Mouse (Mus musculus): Measurements from ENCODE around the gene Gm17334.

The Gm17334 gene

DNA sequence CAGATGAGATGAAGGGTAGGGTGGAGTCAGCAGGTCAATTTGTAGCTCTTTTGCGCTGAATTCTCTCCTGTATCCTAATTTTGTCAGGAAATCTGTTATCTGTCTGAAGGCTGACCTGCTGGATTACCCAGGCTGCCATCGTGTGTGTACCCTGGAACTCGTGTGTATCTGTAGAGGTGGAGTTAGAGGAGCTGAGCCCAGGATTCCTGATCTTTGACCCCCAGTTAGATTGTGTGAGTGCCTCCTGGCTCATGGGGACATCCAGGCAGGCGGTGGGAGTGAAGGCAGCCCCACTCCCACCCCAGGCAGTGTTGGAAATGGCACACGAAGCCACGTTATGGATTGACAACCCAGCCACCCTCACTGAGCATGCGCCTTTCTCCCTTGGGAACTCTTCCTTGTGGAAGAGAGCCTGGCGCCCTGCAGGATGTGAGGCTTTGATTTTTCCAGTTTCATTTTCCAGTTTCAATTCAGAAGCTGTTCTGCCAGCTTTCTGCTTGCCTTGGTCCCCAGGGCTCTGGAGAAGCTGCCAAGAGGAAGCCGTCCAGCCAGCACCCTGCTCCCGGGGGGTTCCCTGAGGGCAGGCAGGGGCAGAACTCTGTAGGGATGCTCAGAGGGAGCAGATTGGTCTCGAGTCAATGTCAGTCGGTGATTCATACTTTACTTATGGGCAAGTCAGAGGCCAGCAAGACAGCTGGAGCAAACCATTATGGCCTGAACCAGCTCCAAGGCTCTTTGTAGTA lies 23.6 kb upstream of the Gm17334 start:
- peak in 1 of 2 experiments; percentile 29 for DNase-seq (ENCODE audit: low spot score in 2 of 2)

GRCm38 (mm10) chr11:53795813-53796212 lies 22.8 kb upstream of the Gm17334 start:
- no peak for DNase-seq (ENCODE audit: low spot score in 2 of 2)

- DNase-seq (ENCODE audit: low spot score in 2 of 2): no peak
Observed at GRCm38 (mm10) chr11:53794671-53795557, 21.9 kb upstream of the Gm17334 start.

DNA sequence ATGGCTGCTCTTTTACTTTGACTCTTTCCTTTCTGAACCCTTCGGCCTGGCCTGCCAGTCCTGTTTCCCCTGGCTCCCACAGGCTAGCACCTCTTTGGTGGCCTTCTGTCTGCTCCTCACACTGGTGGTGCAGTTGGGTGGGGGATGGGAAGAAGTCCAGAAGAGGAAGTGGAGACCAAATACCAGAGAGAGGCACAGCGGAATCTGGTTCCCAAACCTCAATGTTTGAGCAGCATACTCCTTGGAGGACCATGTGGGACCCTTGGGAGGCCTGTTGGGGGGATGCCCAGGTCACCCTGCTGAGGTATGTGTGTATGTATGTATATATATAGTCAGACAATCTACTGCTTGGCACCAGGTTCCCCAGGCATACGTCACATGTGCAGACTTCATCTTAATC lies 21.0 kb upstream of the Gm17334 start:
- no peak for DNase-seq (ENCODE audit: low spot score in 2 of 2)

GRCm38 (mm10) chr11:53792986-53793385 lies 20.0 kb upstream of the Gm17334 start:
- no peak for DNase-seq (ENCODE audit: low spot score in 2 of 2)

DNA sequence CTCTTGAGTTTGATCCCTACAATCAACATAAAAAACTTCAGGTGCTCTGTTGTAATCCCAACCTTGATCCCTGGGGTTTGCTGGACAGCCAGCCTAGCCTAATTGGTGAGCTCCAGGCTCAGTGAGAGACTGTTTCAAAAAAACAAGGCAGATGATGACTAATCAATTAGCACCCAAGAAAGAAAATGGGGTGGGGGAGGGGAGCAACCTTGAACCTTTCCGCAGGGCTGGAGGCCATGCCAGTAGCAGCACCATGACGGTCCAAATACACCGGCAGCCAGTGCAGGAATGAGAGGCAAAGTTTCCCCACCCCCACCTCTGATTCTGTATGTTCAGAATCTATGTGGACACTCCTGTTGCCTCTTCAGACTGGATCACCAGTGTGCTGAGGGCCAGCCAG lies 16.3 kb upstream of the Gm17334 start:
- no peak for DNase-seq (ENCODE audit: low spot score in 2 of 2)

DNA sequence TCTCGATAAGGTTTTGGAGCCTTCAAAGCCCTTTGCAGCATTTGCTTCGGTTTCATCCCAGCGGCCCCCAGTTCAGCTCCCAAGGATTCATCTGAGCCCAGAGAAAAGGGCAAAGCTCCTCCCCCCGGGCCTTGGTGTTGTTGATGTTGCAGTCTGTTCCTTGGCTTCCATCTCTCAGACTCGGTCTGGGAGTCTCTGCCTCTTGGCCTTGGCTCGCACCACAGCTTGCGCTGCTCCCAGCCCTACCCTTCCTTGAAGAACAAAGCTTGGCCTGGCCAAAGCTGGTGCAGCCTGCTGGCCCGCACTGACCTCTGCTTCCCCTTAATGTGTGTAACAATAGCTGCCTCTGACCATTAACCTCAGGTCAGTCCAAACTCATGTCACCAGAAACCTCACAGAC lies 15.2 kb upstream of the Gm17334 start:
- no peak for DNase-seq (ENCODE audit: low spot score in 2 of 2)

GRCm38 (mm10) chr11:53786058-53787031 lies 13.4 kb upstream of the Gm17334 start:
- DNase-seq (ENCODE audit: low spot score in 2 of 2): no peak

- DNase-seq (ENCODE audit: low spot score in 2 of 2): no peak
Observed at GRCm38 (mm10) chr11:53785311-53785936, 12.4 kb upstream of the Gm17334 start.

DNA sequence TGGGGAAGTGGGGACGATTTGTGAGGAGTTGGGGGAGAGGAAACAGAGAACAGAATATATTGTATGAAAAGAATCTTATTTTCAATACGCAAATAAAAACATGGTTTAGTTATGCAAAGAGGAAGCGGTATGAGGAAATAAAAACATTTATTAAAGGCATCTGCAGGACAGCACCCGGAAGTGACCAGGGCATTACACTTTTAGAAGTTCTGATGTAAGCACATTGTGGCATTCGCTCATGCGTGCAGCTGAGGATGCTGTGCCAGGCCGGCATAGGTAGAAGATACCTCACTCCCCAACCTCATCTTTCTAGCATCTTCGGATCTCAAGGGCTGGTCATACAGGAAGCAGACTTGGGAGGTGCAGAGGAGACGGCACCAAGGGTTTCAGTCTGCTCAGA lies 10.3 kb upstream of the Gm17334 start:
- DNase-seq (ENCODE audit: low spot score in 2 of 2): no peak

DNA sequence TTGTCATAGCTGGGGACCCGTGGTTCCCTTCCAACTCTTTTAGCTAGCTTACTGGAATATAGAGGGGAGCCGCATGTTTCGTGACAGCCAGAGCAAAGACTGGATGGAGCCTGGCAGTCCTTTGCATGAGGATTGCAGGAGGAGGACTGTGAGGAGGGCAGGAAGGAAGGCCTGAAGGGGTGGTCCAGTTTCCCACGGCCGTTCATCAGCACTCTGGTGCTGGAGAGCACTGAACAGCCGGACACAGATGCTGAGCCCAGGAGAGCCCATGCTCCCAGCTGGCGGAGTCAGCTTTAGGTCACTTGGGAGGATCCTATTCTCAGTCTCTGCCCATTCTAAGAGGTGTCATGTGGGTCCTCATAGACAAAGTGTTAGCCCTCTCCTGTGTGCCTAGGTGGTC lies 9.0 kb upstream of the Gm17334 start:
- no peak for DNase-seq (ENCODE audit: low spot score in 2 of 2)

DNA sequence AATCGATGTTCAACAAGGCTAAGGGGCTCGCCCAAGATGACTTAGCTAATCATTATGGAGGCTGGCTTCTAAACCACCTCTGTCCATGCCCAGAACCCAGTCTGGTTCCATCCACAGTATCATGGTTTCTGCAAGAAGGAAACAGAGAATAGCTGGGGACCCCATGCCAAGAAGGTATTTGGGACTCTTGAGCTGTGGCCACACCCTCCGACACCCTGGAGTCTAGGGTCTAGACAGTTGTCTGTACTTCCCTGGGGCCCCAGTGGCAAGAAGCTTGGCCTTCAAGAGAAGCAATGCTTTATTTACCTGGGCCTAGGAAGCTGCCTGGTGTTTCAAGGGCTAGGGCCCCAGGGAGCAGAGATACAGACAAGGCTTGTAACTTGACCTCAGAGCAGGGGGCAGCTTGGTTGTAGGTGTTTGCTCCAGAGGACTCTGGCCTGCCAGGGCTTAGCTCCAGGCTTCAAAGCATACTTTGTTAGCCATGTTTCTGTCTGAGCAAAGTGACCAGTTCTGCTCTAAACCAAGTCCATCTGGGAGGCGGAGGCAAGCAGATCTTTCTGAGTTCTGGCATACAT lies 8.3 kb upstream of the Gm17334 start:
- DNase-seq (ENCODE audit: low spot score in 2 of 2): no peak

GRCm38 (mm10) chr11:53780262-53780661 lies 7.3 kb upstream of the Gm17334 start:
- DNase-seq (ENCODE audit: low spot score in 2 of 2): no peak

- DNase-seq (ENCODE audit: low spot score in 2 of 2): no peak
Observed at GRCm38 (mm10) chr11:53779808-53780207, 6.8 kb upstream of the Gm17334 start.

DNA sequence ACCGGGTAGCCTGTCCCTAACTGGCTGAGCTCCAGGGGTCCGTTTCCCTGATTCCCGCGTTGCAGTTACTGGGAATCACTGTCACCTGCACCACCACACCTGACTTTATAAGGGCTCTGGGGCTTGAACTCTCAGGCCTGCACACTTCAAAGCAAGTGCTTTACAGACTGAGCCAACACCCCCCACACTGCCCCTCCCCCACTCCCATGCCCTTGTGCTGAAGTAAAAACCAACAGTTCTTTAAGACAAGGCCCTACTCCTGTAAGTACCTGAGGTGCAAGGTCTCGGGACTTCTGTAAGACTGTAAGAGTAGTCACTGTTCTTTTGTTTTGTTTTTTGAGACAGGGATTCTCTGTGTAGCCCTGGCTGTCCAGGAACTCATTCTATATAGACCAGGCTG lies 5.5 kb upstream of the Gm17334 start:
- no peak for DNase-seq (ENCODE audit: low spot score in 2 of 2)

- DNase-seq (ENCODE audit: low spot score in 2 of 2): no peak
Observed at GRCm38 (mm10) chr11:53777736-53778135, 4.7 kb upstream of the Gm17334 start.

- no peak for DNase-seq (ENCODE audit: low spot score in 2 of 2)
Observed at GRCm38 (mm10) chr11:53774659-53775255, 1.8 kb upstream of the Gm17334 start.

DNA sequence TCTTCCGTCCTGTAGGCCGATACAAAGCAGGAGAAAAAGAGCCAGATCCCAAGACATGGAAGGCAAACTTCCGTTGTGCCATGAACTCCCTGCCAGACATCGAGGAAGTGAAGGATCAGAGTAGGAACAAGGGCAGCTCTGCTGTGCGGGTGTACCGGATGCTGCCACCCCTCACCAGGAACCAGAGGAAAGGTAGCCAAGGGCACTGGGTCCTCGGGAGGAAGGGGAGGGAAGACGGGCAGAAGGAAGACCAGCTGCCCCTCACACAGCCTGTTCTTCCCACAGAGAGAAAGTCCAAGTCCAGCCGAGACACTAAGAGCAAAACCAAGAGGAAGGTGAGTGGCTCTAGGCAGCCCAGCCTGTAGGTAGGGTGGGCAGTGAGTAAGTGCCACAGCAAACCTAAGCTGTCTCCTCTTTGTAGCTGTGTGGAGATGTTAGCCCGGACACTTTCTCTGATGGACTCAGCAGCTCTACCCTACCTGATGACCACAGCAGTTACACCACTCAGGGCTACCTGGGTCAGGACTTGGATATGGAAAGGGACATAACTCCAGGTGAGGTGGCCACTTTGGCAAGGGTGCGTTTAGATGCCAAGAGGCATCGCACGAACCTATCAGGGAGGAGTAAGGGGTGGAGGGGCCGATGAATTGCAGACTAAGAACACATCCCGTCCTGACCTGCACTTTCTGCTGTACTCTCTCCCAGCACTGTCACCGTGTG lies 814 bp upstream of the Gm17334 start:
- no peak for DNase-seq (ENCODE audit: low spot score in 2 of 2)

DNA sequence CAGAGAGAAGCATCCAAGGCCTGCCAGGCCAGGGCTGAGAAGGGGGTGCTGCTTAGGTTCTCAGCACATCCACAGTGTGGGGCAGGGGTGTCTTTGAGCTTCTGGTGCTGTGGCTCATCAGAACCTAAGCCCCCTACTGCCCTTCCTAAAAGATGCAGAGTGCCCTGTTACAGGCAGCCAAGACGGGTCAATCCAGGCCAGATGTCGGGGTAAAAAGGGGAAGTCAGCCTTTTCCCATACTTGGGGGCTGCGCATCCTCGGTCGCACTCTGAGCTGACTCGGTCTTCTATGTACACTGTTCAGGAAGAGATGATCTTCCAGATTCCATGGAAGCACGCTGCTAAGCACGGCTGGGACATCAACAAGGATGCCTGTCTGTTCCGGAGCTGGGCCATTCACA lies 451 bp downstream of the Gm17334 start:
- DNase-seq (ENCODE audit: low spot score in 2 of 2): no peak

Data from urinary bladder, adult 18-20 months (tissue).